Mouse (Mus musculus) bone marrow, adult 2 months (tissue): Measurements from ENCODE around the gene Hmcn2. TPM values are rescaled to one million over a fixed set of nuclear protein-coding genes. Genes with fewer than 3 reads are reported as not detected.

Experiments used
- H3K27ac ChIP-seq: fragments of 200-500 bp; 2 replicates; pipeline ENCODE4 v1.5.1; 2012; ENCODE audit warnings: low read depth, mild to moderate bottlenecking, control low read depth, inconsistent platforms, low read length; ENCODE audit not compliant: control insufficient read depth, poor library complexity, insufficient read depth
- H3K4me1 ChIP-seq: fragments of 200-500 bp; 2 replicates; pipeline ENCODE4 v1.6.1; 2011; ENCODE audit warnings: low read length; ENCODE audit not compliant: control insufficient read depth, insufficient read depth
- H3K4me3 ChIP-seq: fragments of 200-500 bp; replicated peaks from 2 replicates; pipeline ENCODE3; 2011; ENCODE audit warnings: mild to moderate bottlenecking, low read depth, low read length, control low read depth; ENCODE audit not compliant: control insufficient read depth
- CTCF ChIP-seq: fragments of 200-500 bp; IDR thresholded peaks from 2 replicates; pipeline ENCODE4 v1.5.1; 2011; ENCODE audit warnings: low read length, control low read depth; ENCODE audit not compliant: control insufficient read depth, insufficient read depth
- POLR2A ChIP-seq: fragments of 200-500 bp; IDR thresholded peaks from 2 replicates; pipeline ENCODE4 v1.6.1; 2011; ENCODE audit warnings: low read depth, mild to moderate bottlenecking, control low read depth, low read length, borderline replicate concordance; ENCODE audit not compliant: control insufficient read depth
- WGBS: fragments of 180-500 bp; shearing (Covaris S2); methylation state at CpG from one replicate; pipeline ENCODE4 v1.1.7; 2018; 5-methylcytosine and 5-hydroxymethylcytosine counted together
- polyA plus RNA-seq: library from polyadenylated mRNA; stranded (reverse); fragments of >200 nt; gene quantifications from 2 replicates; pipeline ENCODE4 v1.2.4, GENCODE M21; 2011; ENCODE audit warnings: low replicate concordance; ENCODE audit not compliant: missing spikeins, insufficient read depth, insufficient read length

Hmcn2 gene
- polyA plus RNA-seq, 1 experiment, result 1.6 TPM

DNA sequence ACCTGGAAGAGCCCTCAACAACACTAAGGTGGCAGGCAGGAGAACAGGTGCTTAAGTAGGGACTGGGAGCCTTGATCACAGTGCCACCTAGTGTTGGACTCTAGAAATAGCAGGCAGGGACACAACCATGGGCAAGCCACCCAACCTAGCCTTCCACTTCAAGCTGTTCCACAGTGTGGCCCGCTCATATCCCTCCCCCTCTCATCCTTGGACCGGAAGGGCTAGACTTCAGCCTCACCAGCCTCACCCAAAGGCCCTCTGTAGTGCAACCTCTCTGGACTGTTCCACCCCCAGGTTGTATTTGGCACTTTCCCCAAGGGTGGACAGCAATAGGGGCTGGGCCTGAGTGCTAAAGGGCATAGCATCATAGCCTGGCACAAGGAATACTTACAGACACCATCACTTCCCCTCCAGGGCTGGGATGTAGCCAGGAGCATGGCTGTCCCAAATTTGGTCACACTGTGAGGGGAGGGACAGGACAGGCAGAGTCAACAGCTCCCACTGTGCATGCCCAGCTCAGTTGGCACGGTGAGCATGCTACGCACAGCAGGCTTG lies 67.2 kb downstream of the Hmcn2 start:
- 52% methylated on average over 4 of the region's 4 CpGs for WGBS
- no peak overlapping the region for H3K27ac ChIP-seq
- H3K4me1 ChIP-seq, result no peaks in the 10 kb centered on the region
- H3K4me3 ChIP-seq, result no peak overlapping the region
- TF ChIP-seq CTCF (peak; percentile 87), POLR2A (no peak)

DNA sequence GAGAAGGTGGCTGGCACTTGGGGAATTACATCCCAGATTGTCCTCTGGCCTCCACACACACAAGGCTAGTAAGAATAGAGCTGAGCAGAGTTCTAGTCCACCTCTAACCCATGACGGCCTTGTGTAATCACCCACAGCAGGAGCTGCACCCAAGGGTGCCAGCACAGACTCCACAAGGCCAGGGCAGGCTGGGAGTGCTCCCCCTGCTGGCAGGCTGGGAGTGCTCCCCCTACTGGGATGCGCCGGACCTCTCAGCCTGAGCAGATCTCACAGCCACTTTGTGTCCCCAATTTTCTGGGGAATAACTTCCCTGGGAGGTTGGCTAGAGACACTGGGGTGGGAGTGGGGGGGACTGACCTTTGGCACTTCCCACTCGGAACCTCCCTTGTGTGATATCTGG lies 68.7 kb downstream of the Hmcn2 start:
- WGBS, result 23% methylated on average over 4 of the region's 4 CpGs
- no peak overlapping the region for H3K4me3 ChIP-seq
- H3K4me1 ChIP-seq, result no peaks in the 10 kb centered on the region
- TF ChIP-seq CTCF, result peak; percentile 80
- TF ChIP-seq POLR2A, result no peak
- H3K27ac ChIP-seq, result no peak overlapping the region

DNA sequence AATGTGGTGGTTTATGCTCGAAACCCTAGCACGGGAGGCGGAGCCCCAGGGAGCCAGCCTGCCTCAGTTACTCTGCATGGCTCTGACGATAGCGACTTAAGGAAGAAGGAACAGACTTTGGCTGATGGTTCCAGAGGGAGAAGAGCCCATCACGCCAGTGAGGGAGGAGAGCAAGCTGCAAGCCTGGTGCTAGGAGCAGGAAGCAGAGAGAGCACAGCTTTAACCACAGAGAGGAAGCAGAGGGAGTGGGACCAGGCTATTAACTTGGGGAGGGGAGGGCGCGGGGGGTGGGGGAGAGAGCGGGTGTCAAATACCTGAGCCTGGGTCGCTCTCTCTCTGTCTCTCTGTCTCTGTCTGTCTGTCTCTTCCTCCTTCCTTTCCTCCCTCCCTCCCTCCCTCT lies 102.8 kb downstream of the Hmcn2 start:
- WGBS, result 3% methylated on average over 10 of the region's 10 CpGs
- Histone ChIP-seq H3K27ac (no peak overlapping the region), H3K4me1 (no peaks in the 10 kb centered on the region), H3K4me3 (no peak overlapping the region)
- TF ChIP-seq POLR2A (no peak), CTCF (no peak)

DNA sequence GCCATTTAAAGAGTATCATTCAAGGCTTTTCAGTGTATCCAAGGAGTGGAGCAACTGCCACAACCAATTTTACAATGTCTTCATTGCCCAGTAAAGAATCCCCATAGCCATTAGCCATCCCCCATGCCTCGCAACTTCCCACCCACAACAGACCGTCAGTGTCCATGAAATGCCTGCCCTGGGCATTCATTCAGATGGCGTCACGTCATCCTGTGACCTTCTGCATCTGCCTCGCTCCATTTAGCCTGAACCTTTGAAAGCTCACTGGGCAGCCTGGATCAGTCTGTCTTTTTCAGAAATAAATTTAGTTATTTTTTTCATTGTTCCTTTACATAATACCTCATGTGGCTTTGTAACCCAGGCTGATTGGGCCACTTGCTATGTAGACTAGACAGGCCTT lies 103.8 kb downstream of the Hmcn2 start:
- Histone ChIP-seq H3K4me3 (no peak overlapping the region), H3K4me1 (no peaks in the 10 kb centered on the region), H3K27ac (no peak overlapping the region)
- no peak for TF ChIP-seq POLR2A
- TF ChIP-seq CTCF, result no peak
- WGBS, result 77% methylated on average over 5 of the region's 5 CpGs

DNA sequence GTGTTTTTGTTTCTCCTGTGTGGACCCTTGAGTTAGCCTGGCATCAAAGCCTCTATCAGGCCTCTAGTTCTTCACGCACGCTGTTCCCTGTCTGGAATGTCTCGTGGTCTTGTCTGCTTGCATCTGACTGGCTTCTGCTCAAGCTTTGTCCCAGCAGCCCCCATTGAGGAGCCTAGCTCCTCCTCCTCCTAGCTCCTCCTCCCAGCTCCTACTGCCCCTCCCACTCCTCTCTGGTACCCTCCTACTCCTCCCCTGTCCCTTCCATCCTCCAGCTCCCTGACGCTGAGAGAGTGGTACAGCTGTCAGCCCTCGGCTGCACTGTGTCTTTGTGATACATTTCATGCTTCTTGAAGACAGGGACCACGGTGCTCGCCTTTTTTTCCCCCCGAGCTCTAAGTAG lies 104.4 kb downstream of the Hmcn2 start:
- Histone ChIP-seq H3K4me3 (no peak overlapping the region), H3K4me1 (no peaks in the 10 kb centered on the region), H3K27ac (no peak overlapping the region)
- TF ChIP-seq CTCF (no peak), POLR2A (no peak)
- WGBS, result 59% methylated on average over 8 of the region's 8 CpGs

DNA sequence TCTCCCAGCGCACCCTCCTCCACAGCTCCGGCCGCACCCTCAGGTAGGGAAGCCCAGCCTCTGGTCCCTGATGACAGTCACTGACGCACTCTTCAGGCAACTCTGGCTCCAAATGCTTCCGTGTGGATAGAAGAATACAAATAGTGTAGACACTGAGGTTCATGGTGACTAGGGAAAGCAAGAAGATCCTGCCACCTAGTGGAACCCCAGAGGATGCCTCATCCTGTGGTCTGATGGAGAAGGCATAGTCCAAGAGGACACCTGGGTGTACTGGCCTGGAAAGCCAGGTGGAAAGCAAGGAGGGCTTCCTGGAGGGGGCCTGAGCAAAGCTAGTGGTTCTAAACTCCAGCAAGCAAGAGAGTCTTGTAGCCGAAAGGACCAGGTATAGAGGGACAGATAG lies 106.7 kb downstream of the Hmcn2 start:
- WGBS, result 78% methylated on average over 6 of the region's 6 CpGs
- no peaks in the 10 kb centered on the region for H3K4me1 ChIP-seq
- no peak for TF ChIP-seq CTCF
- TF ChIP-seq POLR2A, result no peak
- H3K27ac ChIP-seq, result no peak overlapping the region
- no peak overlapping the region for H3K4me3 ChIP-seq

DNA sequence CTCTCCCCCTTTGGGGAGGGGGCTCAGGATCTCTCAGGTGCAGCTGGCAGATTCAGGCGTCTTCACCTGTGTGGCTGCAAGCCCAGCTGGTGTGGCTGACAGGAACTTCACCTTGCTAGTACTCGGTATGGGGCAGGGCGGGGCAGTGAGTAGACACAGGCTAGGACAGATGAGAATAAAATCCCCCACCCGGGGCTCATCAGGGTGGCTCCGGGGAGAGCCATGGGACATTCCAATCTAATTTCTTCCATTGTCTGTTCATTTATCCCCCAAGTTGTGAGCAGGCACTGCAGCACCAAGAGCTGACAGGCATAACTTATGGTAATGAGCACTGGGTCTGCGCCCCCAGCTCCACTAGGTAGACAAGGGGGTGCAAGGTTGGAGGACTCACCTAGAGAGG lies 108.4 kb downstream of the Hmcn2 start:
- H3K4me1 ChIP-seq, result no peaks in the 10 kb centered on the region
- TF ChIP-seq POLR2A (no peak), CTCF (no peak)
- H3K4me3 ChIP-seq, result no peak overlapping the region
- WGBS, result 60% methylated on average over 6 of the region's 6 CpGs
- no peak overlapping the region for H3K27ac ChIP-seq

DNA sequence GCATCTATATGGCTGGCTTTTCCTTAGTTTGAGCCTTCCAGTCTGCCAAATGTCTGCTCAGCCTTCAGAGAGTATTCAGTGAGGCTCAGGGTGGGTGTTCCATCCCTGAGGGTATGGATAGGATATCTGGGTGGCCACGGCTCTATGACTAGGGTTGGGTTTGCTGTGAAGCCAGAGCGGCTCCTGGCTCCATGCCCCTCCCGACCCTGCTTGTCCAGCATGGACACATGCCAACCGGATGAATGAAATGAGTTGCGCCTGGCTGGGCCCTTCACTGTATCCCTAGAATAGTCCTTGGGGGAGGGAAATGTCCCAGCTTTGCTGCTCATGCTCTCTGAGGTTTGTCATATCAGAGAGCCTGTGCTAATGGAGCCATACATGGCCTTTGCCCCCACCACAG lies 117.3 kb downstream of the Hmcn2 start:
- TF ChIP-seq CTCF (no peak), POLR2A (no peak)
- Histone ChIP-seq H3K27ac (no peak overlapping the region), H3K4me1 (no peaks in the 10 kb centered on the region), H3K4me3 (no peak overlapping the region)
- WGBS, result 85% methylated on average over 5 of the region's 5 CpGs

DNA sequence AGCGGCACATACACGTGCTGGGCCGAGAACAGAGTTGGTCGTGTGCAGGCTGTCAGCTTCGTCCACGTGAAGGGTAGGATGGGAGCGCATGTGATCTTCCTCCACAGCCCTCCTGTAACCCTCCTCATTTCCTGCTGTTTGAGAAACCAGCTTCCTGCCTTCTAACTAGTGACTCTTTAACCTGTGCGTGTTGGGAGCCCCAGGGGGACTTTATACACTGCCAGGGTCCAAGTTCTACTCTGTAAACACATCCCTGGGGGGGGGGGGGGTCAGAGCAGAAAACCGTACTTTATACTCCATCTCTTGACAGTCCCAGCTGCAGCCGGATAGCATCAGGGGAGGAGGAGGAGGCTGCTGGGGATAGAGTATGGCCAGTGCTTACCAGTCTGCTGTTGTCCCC lies 120.5 kb downstream of the Hmcn2 start:
- 34% methylated on average over 10 of the region's 10 CpGs for WGBS
- Histone ChIP-seq H3K4me1 (no peaks in the 10 kb centered on the region), H3K4me3 (no peak overlapping the region), H3K27ac (no peak overlapping the region)
- TF ChIP-seq CTCF, result no peak
- no peak for TF ChIP-seq POLR2A
